Mouse (Mus musculus) erythroblast, embryonic 14.5 days (primary cell): Measurements from ENCODE around the gene Slc34a1.

Experiments
- GATA1 ChIP-seq: IDR thresholded peaks from 2 replicates; pipeline ENCODE4 v1.6.1; 2012; ENCODE audit warnings: low read length, inconsistent platforms, mixed read lengths
- TAL1 ChIP-seq: IDR thresholded peaks from 3 replicates; pipeline ENCODE4 v1.6.1; 2012; ENCODE audit warnings: low read length, inconsistent platforms, mixed read lengths

DNA sequence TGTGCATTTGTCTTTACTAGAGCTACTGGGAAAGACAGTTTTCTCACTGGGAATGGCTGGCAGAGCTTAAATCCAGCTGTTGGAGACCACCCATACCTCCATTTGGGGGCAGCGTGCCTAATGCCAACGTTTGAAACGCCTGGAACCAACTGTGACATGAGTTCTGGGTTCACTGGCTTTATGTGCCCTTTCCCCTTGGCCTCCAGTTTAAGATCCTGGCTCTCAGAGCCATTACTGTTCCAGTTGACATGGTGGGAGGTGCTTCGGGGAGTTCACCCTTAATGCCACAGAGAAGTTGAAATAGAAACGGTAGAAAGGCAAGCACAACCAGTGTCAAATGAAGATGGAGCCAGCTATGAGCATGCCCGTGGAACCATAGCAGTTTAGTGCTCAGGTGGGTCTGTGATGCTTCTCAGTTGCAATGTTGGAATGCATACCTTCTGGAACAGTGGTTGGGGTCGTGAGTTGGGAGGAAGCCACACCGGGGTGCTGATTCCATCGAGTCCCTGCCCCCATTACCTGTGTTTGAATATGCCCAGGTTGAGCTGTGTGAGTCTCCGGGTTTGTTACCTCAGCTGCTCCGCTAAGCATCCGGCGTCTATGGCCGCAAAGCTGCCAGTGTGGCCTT lies 65.5 kb downstream of the Slc34a1 start:
- TF ChIP-seq GATA1 (no peak), TAL1 (no peak)
